Mouse (Mus musculus): Measurements from ENCODE around the gene Nisch.
A peak's percentile ranks its signal among the peaks of the same experiment; 100 is the strongest.

The Nisch gene

GRCm38 (mm10) chr14:31161638-31162037 lies 55.1 kb downstream of the Nisch start:
- DNase-seq (ENCODE audit: low read depth, low spot score), result no peak

GRCm38 (mm10) chr14:31161191-31161590 lies 55.6 kb downstream of the Nisch start:
- no peak for DNase-seq (ENCODE audit: low read depth, low spot score)

- no peak for DNase-seq (ENCODE audit: low read depth, low spot score)
Measured at GRCm38 (mm10) chr14:31160196-31161150, 56.3 kb downstream of the Nisch start.

GRCm38 (mm10) chr14:31145694-31146093 lies 71.1 kb downstream of the Nisch start:
- DNase-seq (ENCODE audit: low read depth, low spot score), result no peak

- no peak for DNase-seq (ENCODE audit: low read depth, low spot score)
Measured at GRCm38 (mm10) chr14:31141011-31141410, 75.7 kb downstream of the Nisch start.

GRCm38 (mm10) chr14:31140141-31140540 lies 76.6 kb downstream of the Nisch start:
- DNase-seq (ENCODE audit: low read depth, low spot score), result no peak

GRCm38 (mm10) chr14:31139666-31140065 lies 77.1 kb downstream of the Nisch start:
- no peak for DNase-seq (ENCODE audit: low read depth, low spot score)

GRCm38 (mm10) chr14:31138897-31139429 lies 77.8 kb downstream of the Nisch start:
- DNase-seq (ENCODE audit: low read depth, low spot score), result no peak

GRCm38 (mm10) chr14:31138219-31138896 lies 78.4 kb downstream of the Nisch start:
- peak; percentile 89 for DNase-seq (ENCODE audit: low read depth, low spot score)

- no peak for DNase-seq (ENCODE audit: low read depth, low spot score)
Measured at GRCm38 (mm10) chr14:31137791-31138190, 79.0 kb downstream of the Nisch start.

GRCm38 (mm10) chr14:31137281-31137595 lies 79.5 kb downstream of the Nisch start:
- DNase-seq (ENCODE audit: low read depth, low spot score), result peak; percentile 39

GRCm38 (mm10) chr14:31136411-31137280 lies 80.1 kb downstream of the Nisch start:
- peak; percentile 40 for DNase-seq (ENCODE audit: low read depth, low spot score)

GRCm38 (mm10) chr14:31135495-31136410 lies 81.0 kb downstream of the Nisch start:
- no peak for DNase-seq (ENCODE audit: low read depth, low spot score)

GRCm38 (mm10) chr14:31134015-31135000 lies 82.4 kb downstream of the Nisch start:
- no peak for DNase-seq (ENCODE audit: low read depth, low spot score)

GRCm38 (mm10) chr14:31133023-31133665 lies 83.6 kb downstream of the Nisch start:
- peak; percentile 29 for DNase-seq (ENCODE audit: low read depth, low spot score)

GRCm38 (mm10) chr14:31132491-31132975 lies 84.2 kb downstream of the Nisch start:
- no peak for DNase-seq (ENCODE audit: low read depth, low spot score)

- no peak for DNase-seq (ENCODE audit: low read depth, low spot score)
Measured at GRCm38 (mm10) chr14:31132031-31132430, 84.7 kb downstream of the Nisch start.

GRCm38 (mm10) chr14:31131272-31131821 lies 85.4 kb downstream of the Nisch start:
- peak; percentile 45 for DNase-seq (ENCODE audit: low read depth, low spot score)
